Mouse (Mus musculus) embryonic facial prominence, embryonic 14.5 days (tissue): ENCODE measurements at regions not wholly inside any gene's neighbourhood (a gene's known extent, or its start where the extent isn't known, plus 50 kb on each side); places are given as distances from the start of the nearest gene placed in this dataset.

Source experiments
- ATAC-seq: fragments of 200-750 bp; cut with Nextera tagmentation; 2 replicates; pipeline ENCODE4 v1.8.0; 2017; ENCODE audit warnings: low read depth, moderate number of reproducible peaks, moderate TSS enrichment
- DNase-seq: peaks from one replicate; pipeline ENCODE4 v3.0.0-alpha.2; 2015; ENCODE audit warnings: low spot score
- H3K27ac ChIP-seq: fragments of 300-500 bp; sonication (generic); replicated peaks from 2 replicates; pipeline ENCODE4 v1.5.1; 2014; ENCODE audit warnings: low read depth, mild to moderate bottlenecking, low read length, moderate library complexity
- H3K27me3 ChIP-seq: fragments of 300-500 bp; sonication (generic); replicated peaks from 2 replicates; pipeline ENCODE4 v1.6.1; 2014; ENCODE audit warnings: low read length; ENCODE audit not compliant: control insufficient read depth, insufficient read depth
- H3K36me3 ChIP-seq: fragments of 300-500 bp; sonication (generic); 2 replicates; pipeline ENCODE4 v1.6.1; 2014; ENCODE audit warnings: low read length, mixed read lengths; ENCODE audit not compliant: control insufficient read depth, insufficient read depth
- H3K4me1 ChIP-seq: fragments of 300-500 bp; sonication (generic); 2 replicates; pipeline ENCODE4 v1.6.1; 2014; ENCODE audit warnings: antibody characterized with exemption, low read length; ENCODE audit not compliant: control insufficient read depth, insufficient read depth
- H3K4me2 ChIP-seq: fragments of 300-500 bp; sonication (generic); 2 replicates; pipeline ENCODE4 v1.6.1; 2014; ENCODE audit warnings: low read depth, mild to moderate bottlenecking, low read length, moderate library complexity, mixed read lengths
- H3K4me3 ChIP-seq: fragments of 300-500 bp; sonication (generic); 2 replicates; pipeline ENCODE4 v1.5.1; 2014; ENCODE audit warnings: low read depth, mild to moderate bottlenecking, low read length
- H3K9ac ChIP-seq: fragments of 300-500 bp; sonication (generic); 2 replicates; pipeline ENCODE4 v1.6.1; 2014; ENCODE audit warnings: low read depth, mild to moderate bottlenecking, low read length, moderate library complexity, mixed read lengths
- H3K9me3 ChIP-seq: fragments of 300-500 bp; sonication (generic); 2 replicates; pipeline ENCODE4 v1.6.1; 2016; ENCODE audit warnings: low read length; ENCODE audit not compliant: control insufficient read depth
- WGBS: fragments of 180-500 bp; shearing (Covaris S2); extraction: QIAGEN DNeasy Blood & Tissue Kit; methylation state at CpG from one replicate; pipeline ENCODE4 v1.1.7; 2014; 5-methylcytosine and 5-hydroxymethylcytosine counted together

DNA sequence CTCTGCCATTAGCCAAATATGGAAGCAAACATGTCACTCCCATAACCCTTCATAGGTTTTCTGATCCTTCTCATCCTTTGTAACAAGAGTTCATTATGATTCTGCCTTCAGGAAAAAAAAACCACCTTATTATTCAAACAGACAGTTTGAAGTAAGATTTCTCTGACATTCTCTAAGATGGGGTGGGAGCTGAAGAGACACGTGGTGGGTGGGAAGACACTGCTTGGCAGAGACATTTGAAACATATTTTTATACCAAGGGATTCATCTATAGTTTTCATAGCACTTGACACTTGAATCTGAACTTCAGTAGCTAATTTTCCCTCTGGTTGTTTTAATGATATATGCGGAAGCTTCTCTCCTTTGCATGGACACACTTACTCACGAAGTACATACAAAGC lies 165.5 kb downstream of the Otor start:
- no peak overlapping the region for H3K9ac ChIP-seq
- 86% methylated on average over 3 of the region's 3 CpGs for WGBS
- H3K4me1 ChIP-seq, result no peaks in the 10 kb centered on the region
- no peaks in the 10 kb centered on the region for H3K27me3 ChIP-seq
- DNase-seq (no peak), ATAC-seq (no peak)
- H3K4me3 ChIP-seq, result no peak overlapping the region
- no peaks in the 10 kb centered on the region for H3K36me3 ChIP-seq
- H3K9me3 ChIP-seq, result no peaks in the 10 kb centered on the region
- H3K27ac ChIP-seq, result no peak overlapping the region
- H3K4me2 ChIP-seq, result no peak overlapping the region

- no peak for DNase-seq
- ATAC-seq, result no peak
- Histone ChIP-seq H3K9me3 (no peaks in the 10 kb centered on the region), H3K27me3 (no peaks in the 10 kb centered on the region), H3K4me1 (no peaks in the 10 kb centered on the region), H3K4me3 (no peak overlapping the region), H3K27ac (no peak overlapping the region), H3K36me3 (no peaks in the 10 kb centered on the region), H3K4me2 (no peak overlapping the region), H3K9ac (no peak overlapping the region)
- WGBS, result 80% methylated on average over 4 of the region's 4 CpGs
These were observed 167.9 kb downstream of the Otor start for GRCm38 (mm10) chr2:143246131-143246665.

DNA sequence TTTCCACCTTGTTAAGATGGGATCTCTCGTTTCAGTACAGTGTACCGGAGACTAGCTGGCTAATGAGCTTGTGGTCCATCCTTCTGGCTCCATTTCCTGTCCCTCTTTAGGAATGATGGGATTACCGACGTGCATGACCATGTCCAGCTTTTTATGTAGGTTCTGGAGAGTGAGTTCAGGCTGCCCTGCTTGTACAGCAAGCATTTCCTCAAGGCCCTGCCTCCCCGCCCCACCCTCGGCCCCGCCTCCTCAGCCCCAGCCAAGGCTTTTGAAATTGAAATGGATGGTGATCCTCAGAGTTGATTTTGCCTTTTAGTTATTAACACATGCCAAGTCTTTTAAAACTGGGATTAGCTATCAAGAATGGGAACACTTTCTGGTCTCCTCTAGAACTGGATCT lies 190.8 kb downstream of the Otor start:
- ATAC-seq (no peak), DNase-seq (no peak)
- 35% methylated on average over 7 of the region's 7 CpGs for WGBS
- Histone ChIP-seq H3K9ac (no peak overlapping the region), H3K4me3 (no peak overlapping the region), H3K4me2 (no peak overlapping the region), H3K36me3 (no peaks in the 10 kb centered on the region), H3K4me1 (no peaks in the 10 kb centered on the region), H3K27ac (no peak overlapping the region), H3K9me3 (no peaks in the 10 kb centered on the region), H3K27me3 (no peaks in the 10 kb centered on the region)

DNA sequence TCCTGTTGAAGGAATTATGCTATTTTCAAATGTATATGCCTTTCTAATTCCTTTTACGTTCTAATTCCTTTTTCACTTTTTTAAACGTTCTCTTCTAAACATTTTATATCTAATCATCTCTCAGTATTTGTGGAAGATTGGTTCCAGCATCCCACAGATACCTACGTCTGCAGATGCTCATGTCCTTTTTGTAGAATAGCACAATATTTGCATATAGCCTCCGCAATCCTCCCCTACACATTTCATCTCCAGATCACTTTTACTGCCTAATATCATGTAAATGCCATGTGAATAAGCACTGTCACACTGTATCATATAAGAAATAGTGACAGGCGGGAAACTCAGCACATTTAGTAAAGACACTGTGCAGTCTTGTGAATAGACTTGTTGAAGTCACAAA lies 192.6 kb downstream of the Otor start:
- Histone ChIP-seq H3K4me3 (no peak overlapping the region), H3K9me3 (no peaks in the 10 kb centered on the region), H3K27me3 (no peaks in the 10 kb centered on the region), H3K4me1 (no peaks in the 10 kb centered on the region), H3K27ac (no peak overlapping the region), H3K9ac (no peak overlapping the region), H3K4me2 (no peak overlapping the region), H3K36me3 (no peaks in the 10 kb centered on the region)
- WGBS, result 77% methylated on average over 5 of the region's 5 CpGs
- ATAC-seq, result no peak
- no peak for DNase-seq

- Histone ChIP-seq H3K4me1 (no peaks in the 10 kb centered on the region), H3K4me2 (no peak overlapping the region), H3K9ac (no peak overlapping the region), H3K27ac (no peak overlapping the region), H3K4me3 (no peak overlapping the region), H3K36me3 (no peaks in the 10 kb centered on the region), H3K27me3 (no peaks in the 10 kb centered on the region), H3K9me3 (no peaks in the 10 kb centered on the region)
- no peak for DNase-seq
- WGBS, result 75% methylated on average over 4 of the region's 4 CpGs
- ATAC-seq, result no peak
These were observed 227.7 kb downstream of the Otor start for GRCm38 (mm10) chr2:143305747-143306570.

DNA sequence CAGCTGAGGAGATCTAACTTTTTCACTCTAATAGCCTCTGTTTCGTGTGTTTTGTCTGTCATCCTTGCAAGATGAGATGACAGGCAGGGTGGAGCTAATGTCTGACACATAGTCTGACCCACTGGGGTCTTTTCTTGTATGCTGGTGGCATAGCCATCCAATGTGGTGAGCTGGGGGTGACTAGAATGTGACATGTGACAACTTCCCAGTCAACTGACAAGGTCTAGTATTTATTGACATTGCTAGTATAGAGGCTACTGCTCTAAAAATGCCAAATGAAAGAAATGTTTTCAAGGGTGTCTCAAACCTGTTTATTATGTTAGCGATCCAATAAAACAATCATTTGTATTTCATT lies 228.3 kb downstream of the Otor start:
- WGBS, result 64% methylated on average over 2 of the region's 2 CpGs
- Histone ChIP-seq H3K27me3 (no peaks in the 10 kb centered on the region), H3K36me3 (no peaks in the 10 kb centered on the region), H3K4me1 (no peaks in the 10 kb centered on the region), H3K27ac (no peak overlapping the region), H3K9ac (no peak overlapping the region), H3K4me2 (no peak overlapping the region), H3K9me3 (no peaks in the 10 kb centered on the region), H3K4me3 (no peak overlapping the region)
- ATAC-seq (no peak), DNase-seq (no peak)

DNA sequence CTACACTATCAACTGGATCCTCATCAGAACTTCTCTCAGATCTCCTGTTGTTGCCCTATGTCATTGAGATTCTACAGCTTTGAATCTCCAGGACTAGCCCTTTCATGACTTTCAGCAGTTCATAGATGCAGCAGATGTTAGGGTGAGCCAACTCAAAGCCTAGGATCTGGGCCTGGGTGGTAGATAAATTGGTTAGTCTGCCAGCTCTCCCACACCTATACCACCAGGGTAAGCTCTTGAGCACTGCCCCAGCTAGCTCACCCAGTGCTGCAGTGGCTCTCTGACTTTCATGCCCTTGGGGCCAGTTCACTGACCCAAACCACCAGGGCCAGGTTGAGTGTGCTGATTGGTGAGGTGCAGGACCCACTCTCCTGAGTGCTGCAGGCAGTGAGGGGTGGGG lies 220.5 kb upstream of the Pcsk2 start:
- Histone ChIP-seq H3K4me2 (no peak overlapping the region), H3K27ac (no peak overlapping the region), H3K27me3 (no peaks in the 10 kb centered on the region), H3K9me3 (no peaks in the 10 kb centered on the region), H3K4me1 (no peaks in the 10 kb centered on the region), H3K36me3 (no peaks in the 10 kb centered on the region), H3K9ac (no peak overlapping the region), H3K4me3 (no peak overlapping the region)
- no peak for ATAC-seq
- DNase-seq, result no peak

GRCm38 (mm10) chr2:143332071-143332470 lies 213.9 kb upstream of the Pcsk2 start:
- no peak for DNase-seq
- H3K4me1 ChIP-seq, result no peaks in the 10 kb centered on the region
- H3K4me3 ChIP-seq, result no peak overlapping the region
- no peaks in the 10 kb centered on the region for H3K27me3 ChIP-seq
- H3K27ac ChIP-seq, result no peak overlapping the region
- H3K4me2 ChIP-seq, result no peak overlapping the region
- H3K9me3 ChIP-seq, result no peaks in the 10 kb centered on the region
- H3K36me3 ChIP-seq, result no peaks in the 10 kb centered on the region
- H3K9ac ChIP-seq, result no peak overlapping the region
- ATAC-seq, result no peak

DNA sequence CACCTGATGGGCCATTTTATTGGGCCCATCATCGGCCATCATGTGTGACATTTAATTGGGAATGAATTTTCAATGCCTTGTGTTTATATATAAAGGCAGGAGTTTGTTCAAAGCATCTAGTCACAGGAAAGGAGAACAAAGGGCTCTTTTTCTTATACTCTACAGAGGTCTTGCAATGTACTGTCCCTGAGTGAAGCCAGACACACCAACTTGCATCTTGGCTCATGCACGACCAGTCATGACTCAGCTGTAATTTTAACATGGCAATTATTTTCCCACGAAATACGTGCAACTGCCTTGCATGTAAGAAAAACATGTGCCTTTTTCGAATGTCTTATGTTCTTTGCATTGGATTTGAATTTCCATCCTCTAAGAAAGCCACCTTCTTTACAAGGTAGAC lies 205.6 kb upstream of the Pcsk2 start:
- Histone ChIP-seq H3K27ac (no peak overlapping the region), H3K9ac (no peak overlapping the region), H3K27me3 (no peaks in the 10 kb centered on the region), H3K4me1 (no peaks in the 10 kb centered on the region; the same call in 1 of the 2 replicates), H3K9me3 (no peaks in the 10 kb centered on the region), H3K4me2 (no peak overlapping the region), H3K36me3 (no peaks in the 10 kb centered on the region), H3K4me3 (no peak overlapping the region)
- WGBS, result 53% methylated on average over 5 of the region's 5 CpGs
- DNase-seq (peak; percentile 17), ATAC-seq (no peak)
